Mouse (Mus musculus) testis, adult 2 months (tissue): ENCODE measurements around the gene Lingo1. TPM values are rescaled to one million over a fixed set of nuclear protein-coding genes. Genes with fewer than 3 reads are reported as not detected.

Source experiments
- H3K27ac ChIP-seq: fragments of 200-500 bp; 2 replicates; pipeline ENCODE4 v1.5.1; 2012; ENCODE audit warnings: low read depth, low read length; ENCODE audit not compliant: control insufficient read depth, insufficient read depth
- H3K27me3 ChIP-seq: fragments of 200-500 bp; 2 replicates; pipeline ENCODE4 v1.6.1; 2012; ENCODE audit warnings: mild to moderate bottlenecking, low read length, moderate library complexity; ENCODE audit not compliant: control insufficient read depth, insufficient read depth
- H3K36me3 ChIP-seq: fragments of 200-500 bp; 2 replicates; pipeline ENCODE4 v1.6.1; 2012; ENCODE audit warnings: mild to moderate bottlenecking, low read length; ENCODE audit not compliant: control insufficient read depth, insufficient read depth
- H3K4me1 ChIP-seq: fragments of 200-500 bp; 2 replicates; pipeline ENCODE4 v1.6.1; 2012; ENCODE audit warnings: low read length; ENCODE audit not compliant: control insufficient read depth, insufficient read depth
- H3K4me3 ChIP-seq: fragments of 200-500 bp; 2 replicates; pipeline ENCODE4 v1.5.1; 2012; ENCODE audit warnings: low read depth, mild to moderate bottlenecking, low read length, moderate library complexity, mixed read lengths; ENCODE audit not compliant: control insufficient read depth
- CTCF ChIP-seq: fragments of 200-500 bp; IDR thresholded peaks from 2 replicates; pipeline ENCODE4 v1.5.1; 2012; ENCODE audit warnings: low read depth, mild to moderate bottlenecking, inconsistent platforms, low read length, moderate library complexity; ENCODE audit not compliant: control insufficient read depth, insufficient read depth, insufficient replicate concordance
- POLR2A ChIP-seq: fragments of 200-500 bp; IDR thresholded peaks from 2 replicates; pipeline ENCODE4 v1.6.1; 2012; ENCODE audit warnings: low read depth, mild to moderate bottlenecking, inconsistent platforms, low read length, moderate library complexity; ENCODE audit not compliant: control insufficient read depth
- polyA plus RNA-seq: library from polyadenylated mRNA; depleted of rRNA; stranded (reverse); fragments of >200 nt; gene quantifications from 2 replicates; pipeline ENCODE4 v1.2.3, GENCODE M21; 2012

Lingo1 gene
- polyA plus RNA-seq, 1 experiment, result 6.8 TPM

GRCm38 (mm10) chr9:56608691-56609351 is 187.4 kb downstream of the Lingo1 start:
- TF ChIP-seq CTCF (no peak), POLR2A (no peak)
- Histone ChIP-seq H3K27me3 (no peaks in the 10 kb centered on the region), H3K27ac (no peak overlapping the region), H3K36me3 (no peaks in the 10 kb centered on the region), H3K4me1 (peaks cover 4% of the 10 kb centered on the region; the same call in 1 of the 2 replicates), H3K4me3 (no peak overlapping the region)

- H3K4me1 ChIP-seq, result peaks cover 4% of the 10 kb centered on the region; the same call in 1 of the 2 replicates
- H3K36me3 ChIP-seq, result no peaks in the 10 kb centered on the region
- TF ChIP-seq POLR2A (no peak), CTCF (no peak)
- no peak overlapping the region for H3K27ac ChIP-seq
- peak overlapping the region; percentile 65 for H3K4me3 ChIP-seq
- H3K27me3 ChIP-seq, result no peaks in the 10 kb centered on the region
Measured at GRCm38 (mm10) chr9:56606082-56606740, 190.1 kb downstream of the Lingo1 start.

DNA sequence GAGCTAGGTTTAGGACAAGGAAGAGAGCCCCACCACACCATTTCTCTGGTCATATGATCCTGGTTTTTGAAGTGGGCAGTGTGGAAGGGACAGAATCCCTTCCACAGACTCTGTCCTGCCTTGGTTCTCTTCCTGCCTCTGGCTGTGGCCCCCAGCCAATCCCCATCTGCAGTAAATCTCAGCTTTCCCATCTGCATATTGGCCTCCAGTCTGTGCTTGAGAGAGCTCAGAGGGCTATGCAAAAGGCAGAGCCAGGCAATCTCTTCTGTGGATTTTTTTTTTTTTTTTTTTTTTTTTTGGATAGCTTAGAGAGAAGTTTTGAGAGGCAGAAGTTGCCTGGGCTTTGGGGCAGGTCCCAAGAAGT is 190.8 kb downstream of the Lingo1 start:
- Histone ChIP-seq H3K27ac (no peak overlapping the region), H3K4me3 (no peak overlapping the region), H3K27me3 (no peaks in the 10 kb centered on the region), H3K4me1 (peaks cover 4% of the 10 kb centered on the region; the same call in 1 of the 2 replicates), H3K36me3 (no peaks in the 10 kb centered on the region)
- no peak for TF ChIP-seq POLR2A
- no peak for TF ChIP-seq CTCF

DNA sequence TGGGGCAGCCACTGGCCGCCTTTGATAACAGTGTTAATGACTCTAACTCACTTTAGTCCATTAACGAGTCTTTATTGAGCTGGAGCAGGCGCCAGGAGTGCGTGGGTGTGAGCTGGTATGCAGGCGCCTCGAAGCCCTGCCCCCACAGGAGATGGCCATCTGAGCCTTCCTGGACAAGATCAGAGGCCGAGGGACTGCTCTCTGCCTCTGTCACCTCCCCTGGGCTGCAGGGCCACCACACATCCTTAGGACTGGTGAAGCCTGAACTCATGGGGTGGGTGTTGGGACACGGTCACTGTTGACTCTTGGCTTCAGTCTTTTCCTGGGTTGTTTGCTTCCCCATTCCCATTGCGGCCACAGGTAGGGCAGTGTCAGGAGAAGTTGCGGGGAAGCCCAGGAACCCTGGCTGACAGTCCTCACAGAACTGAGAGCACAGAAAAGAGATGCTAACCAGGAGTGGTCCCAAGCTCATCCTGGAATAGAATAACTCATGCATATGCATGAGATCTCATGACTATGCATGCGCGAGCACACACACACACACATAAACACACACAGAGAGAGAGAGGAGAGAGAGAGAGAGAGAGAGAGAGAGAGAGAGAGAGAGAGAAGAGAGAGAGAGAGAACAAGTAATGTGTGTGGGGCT is 191.3 kb downstream of the Lingo1 start:
- no peaks in the 10 kb centered on the region for H3K27me3 ChIP-seq
- no peak overlapping the region for H3K4me3 ChIP-seq
- H3K36me3 ChIP-seq, result no peaks in the 10 kb centered on the region
- peaks cover 4% of the 10 kb centered on the region; the same call in 1 of the 2 replicates for H3K4me1 ChIP-seq
- no peak for TF ChIP-seq CTCF
- TF ChIP-seq POLR2A, result no peak
- H3K27ac ChIP-seq, result no peak overlapping the region

DNA sequence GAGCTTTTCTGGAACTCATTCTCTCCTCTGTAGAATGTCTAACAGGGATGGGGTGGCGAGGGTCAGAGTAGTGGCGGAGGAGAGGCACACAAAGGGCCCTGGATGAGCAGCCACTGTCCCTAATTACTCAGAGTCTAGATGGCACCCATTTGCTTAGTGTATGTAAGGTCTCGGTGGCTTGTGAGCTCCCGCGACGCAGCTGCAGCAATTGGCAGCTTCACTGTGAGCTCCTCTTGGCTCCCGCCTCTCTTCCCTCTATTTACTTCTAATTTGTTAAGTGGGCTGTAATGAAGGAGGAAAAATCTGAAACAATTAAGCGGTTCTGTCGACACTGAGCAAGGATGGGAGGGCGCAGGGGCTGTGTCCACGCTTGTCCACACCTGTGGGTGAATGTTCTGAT is 195.6 kb downstream of the Lingo1 start:
- Histone ChIP-seq H3K27me3 (no peaks in the 10 kb centered on the region), H3K36me3 (no peaks in the 10 kb centered on the region), H3K4me3 (no peak overlapping the region), H3K4me1 (no peaks in the 10 kb centered on the region; the same call in 1 of the 2 replicates), H3K27ac (no peak overlapping the region)
- TF ChIP-seq POLR2A (no peak), CTCF (no peak)

- Histone ChIP-seq H3K36me3 (no peaks in the 10 kb centered on the region), H3K27ac (no peak overlapping the region), H3K4me1 (no peaks in the 10 kb centered on the region), H3K4me3 (no peak overlapping the region), H3K27me3 (no peaks in the 10 kb centered on the region)
- no peak for TF ChIP-seq CTCF
- TF ChIP-seq POLR2A, result no peak
Measured at GRCm38 (mm10) chr9:56592639-56593038, 203.6 kb downstream of the Lingo1 start.

GRCm38 (mm10) chr9:56591248-56591888 is 204.9 kb downstream of the Lingo1 start:
- Histone ChIP-seq H3K36me3 (no peaks in the 10 kb centered on the region), H3K27ac (no peak overlapping the region), H3K4me1 (no peaks in the 10 kb centered on the region), H3K27me3 (no peaks in the 10 kb centered on the region), H3K4me3 (no peak overlapping the region)
- TF ChIP-seq POLR2A, result no peak
- TF ChIP-seq CTCF, result no peak
